Mouse (Mus musculus): ENCODE measurements around the gene Nmb. TPM values are rescaled to one million over a fixed set of nuclear protein-coding genes. Genes with fewer than 3 reads are reported as not detected.

The Nmb gene
- polyA plus RNA-seq, 2 experiments, result 1.3 to 1.9 TPM

- no peak overlapping the region for H3K27ac ChIP-seq
- H3K36me3 ChIP-seq (replicated peaks; ENCODE audit: control insufficient read depth, insufficient read depth, low read depth), result peaks cover 29% of the 10 kb centered on the region
- no peak overlapping the region for H3K4me2 ChIP-seq (ENCODE audit: low read depth)
- no peak for TF ChIP-seq CTCF (IDR thresholded peaks at IDR 0.05; ENCODE audit: low read depth)
- TF ChIP-seq EP300 (IDR thresholded peaks at IDR 0.05; ENCODE audit: low read depth), result no peak
- no peak overlapping the region for H3K9ac ChIP-seq (replicated peaks)
- DNase-seq (ENCODE audit: low read depth in 3 of 3, low spot score in 3 of 3) (no peak), ATAC-seq (ENCODE audit: insufficient read depth) (no peak)
- H3K4me1 ChIP-seq (replicated peaks; ENCODE audit: control insufficient read depth in 2 of 2, insufficient read depth in 2 of 2, low read length in 1 of 2), result peaks cover 0 to 2% of the 10 kb centered on the region in 2 experiments; a peak in 1 of 4 replicates
- H3K9me3 ChIP-seq (ENCODE audit: control insufficient read depth, low read length), result no peaks in the 10 kb centered on the region
- no peak overlapping the region for H3K4me3 ChIP-seq (ENCODE audit: insufficient read depth in 1 of 2, low read depth in 2 of 2, low read length in 2 of 2)
- 80% methylated on average over 8 of the region's 8 CpGs for WGBS (ENCODE audit: insufficient replicate concordance)
- no peaks in the 10 kb centered on the region for H3K27me3 ChIP-seq (ENCODE audit: control insufficient read depth, insufficient read depth, low read length)
Measured at GRCm38 (mm10) chr7:80931618-80932207, 26.8 kb upstream of the Nmb start.

DNA sequence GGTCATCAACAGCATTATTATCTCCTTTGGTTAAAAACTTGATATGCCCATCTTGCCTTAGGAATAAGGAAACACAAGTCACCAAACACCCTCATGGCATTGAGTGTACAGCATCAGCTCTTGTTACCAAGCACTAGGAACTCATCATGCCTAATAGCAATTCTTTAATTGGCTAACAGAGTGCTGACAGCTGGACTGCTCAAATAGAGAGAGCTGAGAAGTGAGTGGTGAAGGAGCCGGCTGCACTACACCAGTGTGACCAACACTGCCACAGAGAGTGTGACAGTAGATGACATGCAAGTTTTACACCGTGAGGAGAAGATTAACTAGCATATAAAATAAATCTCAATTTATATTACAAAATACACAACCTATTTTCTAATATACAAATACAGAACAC is 18.3 kb upstream of the Nmb start:
- Histone ChIP-seq H3K4me3 (ENCODE audit: insufficient read depth in 1 of 2, low read depth in 2 of 2, low read length in 2 of 2) (no peak overlapping the region), H3K4me2 (ENCODE audit: low read depth) (no peak overlapping the region), H3K27ac (no peak overlapping the region), H3K9me3 (ENCODE audit: control insufficient read depth, low read length) (no peaks in the 10 kb centered on the region), H3K36me3 (replicated peaks; ENCODE audit: control insufficient read depth, insufficient read depth, low read depth) (peaks cover 16% of the 10 kb centered on the region), H3K27me3 (ENCODE audit: control insufficient read depth, insufficient read depth, low read length) (no peaks in the 10 kb centered on the region), H3K9ac (replicated peaks) (no peak overlapping the region), H3K4me1 (replicated peaks; ENCODE audit: control insufficient read depth in 2 of 2, insufficient read depth in 2 of 2, low read length in 1 of 2) (peaks cover 4% of the 10 kb centered on the region in 2 experiments; a peak in 3 of 4 replicates)
- DNase-seq (ENCODE audit: low read depth in 3 of 3, low spot score in 3 of 3) (no peak), ATAC-seq (ENCODE audit: insufficient read depth) (no peak)
- 66% methylated on average over 2 of the region's 2 CpGs for WGBS (ENCODE audit: insufficient replicate concordance)
- no peak for TF ChIP-seq CTCF (IDR thresholded peaks at IDR 0.05; ENCODE audit: low read depth)
- TF ChIP-seq EP300 (IDR thresholded peaks at IDR 0.05; ENCODE audit: low read depth), result no peak

DNA sequence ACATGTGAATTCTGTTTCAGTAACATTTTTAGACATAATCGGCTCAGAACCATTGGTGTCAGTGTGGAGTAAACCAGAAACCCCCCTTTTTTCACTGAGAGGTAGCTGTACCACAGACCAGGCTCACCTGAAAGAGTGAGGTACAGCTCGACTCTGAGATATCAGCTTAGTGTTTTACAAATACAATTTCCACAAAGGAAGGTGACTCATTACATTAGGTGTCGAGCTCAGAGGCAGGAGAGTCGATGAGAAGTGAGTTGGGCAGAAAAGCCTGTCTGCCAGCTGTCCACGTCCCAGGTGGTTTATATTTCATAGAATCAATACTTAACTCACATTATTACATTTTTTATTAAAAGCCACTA is 14.8 kb upstream of the Nmb start:
- TF ChIP-seq CTCF (IDR thresholded peaks at IDR 0.05; ENCODE audit: low read depth), result no peak
- no peak for TF ChIP-seq EP300 (IDR thresholded peaks at IDR 0.05; ENCODE audit: low read depth)
- no peak overlapping the region for H3K9ac ChIP-seq (replicated peaks)
- no peak for ATAC-seq (ENCODE audit: insufficient read depth)
- H3K9me3 ChIP-seq (ENCODE audit: control insufficient read depth, low read length), result no peaks in the 10 kb centered on the region
- H3K4me2 ChIP-seq (ENCODE audit: low read depth), result no peak overlapping the region
- 60% methylated on average over 5 of the region's 5 CpGs for WGBS (ENCODE audit: insufficient replicate concordance)
- peaks cover 4% of the 10 kb centered on the region in 2 experiments; a peak in 3 of 4 replicates for H3K4me1 ChIP-seq (replicated peaks; ENCODE audit: control insufficient read depth in 2 of 2, insufficient read depth in 2 of 2, low read length in 1 of 2)
- peaks cover 23% of the 10 kb centered on the region for H3K36me3 ChIP-seq (replicated peaks; ENCODE audit: control insufficient read depth, insufficient read depth, low read depth)
- H3K27ac ChIP-seq, result no peak overlapping the region
- DNase-seq (ENCODE audit: low read depth in 3 of 3, low spot score in 3 of 3), result no peak
- H3K27me3 ChIP-seq (ENCODE audit: control insufficient read depth, insufficient read depth, low read length), result no peaks in the 10 kb centered on the region
- no peak overlapping the region for H3K4me3 ChIP-seq (ENCODE audit: insufficient read depth in 1 of 2, low read depth in 2 of 2, low read length in 2 of 2)

GRCm38 (mm10) chr7:80918982-80919646 is 14.2 kb upstream of the Nmb start:
- Histone ChIP-seq H3K27ac (no peak overlapping the region), H3K4me2 (ENCODE audit: low read depth) (no peak overlapping the region), H3K4me1 (replicated peaks; ENCODE audit: control insufficient read depth in 2 of 2, insufficient read depth in 2 of 2, low read length in 1 of 2) (peaks cover 4% of the 10 kb centered on the region in 2 experiments; a peak in 3 of 4 replicates), H3K9me3 (ENCODE audit: control insufficient read depth, low read length) (no peaks in the 10 kb centered on the region), H3K9ac (replicated peaks) (no peak overlapping the region), H3K36me3 (replicated peaks; ENCODE audit: control insufficient read depth, insufficient read depth, low read depth) (peaks cover 21% of the 10 kb centered on the region), H3K4me3 (ENCODE audit: insufficient read depth in 1 of 2, low read depth in 2 of 2, low read length in 2 of 2) (no peak overlapping the region), H3K27me3 (ENCODE audit: control insufficient read depth, insufficient read depth, low read length) (no peaks in the 10 kb centered on the region)
- ATAC-seq (ENCODE audit: insufficient read depth) (no peak), DNase-seq (ENCODE audit: low read depth in 3 of 3, low spot score in 3 of 3) (no peak)
- 21% methylated on average over 8 of the region's 8 CpGs for WGBS (ENCODE audit: insufficient replicate concordance)
- TF ChIP-seq EP300 (IDR thresholded peaks at IDR 0.05; ENCODE audit: low read depth) (no peak), CTCF (IDR thresholded peaks at IDR 0.05; ENCODE audit: low read depth) (no peak)

DNA sequence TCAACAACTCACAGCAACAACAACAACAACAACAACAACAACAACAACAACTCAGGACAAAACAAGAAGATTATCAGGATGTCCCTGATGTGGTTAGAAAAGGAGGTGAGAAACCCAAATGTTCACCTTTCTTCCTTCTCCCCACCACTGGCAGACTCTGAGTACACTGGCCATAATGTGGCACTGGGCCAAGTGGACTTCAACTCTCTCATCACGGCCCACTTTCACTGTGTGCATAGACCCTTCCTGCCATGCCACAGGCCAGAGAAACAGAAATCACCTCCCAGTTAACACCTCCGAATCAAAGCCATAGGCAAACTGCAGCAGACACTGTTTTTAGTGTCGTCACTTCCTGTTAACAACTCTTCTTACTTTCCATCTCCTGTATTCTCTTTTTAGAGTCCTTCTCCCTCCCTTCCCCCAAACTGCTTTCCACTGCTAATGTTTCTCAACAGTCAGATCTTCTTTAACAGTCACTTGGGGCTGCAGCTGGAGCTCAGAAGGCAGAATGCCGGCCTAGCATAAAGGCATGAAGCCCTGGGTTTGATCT is 13.1 kb upstream of the Nmb start:
- H3K4me3 ChIP-seq (ENCODE audit: insufficient read depth in 1 of 2, low read depth in 2 of 2, low read length in 2 of 2), result no peak overlapping the region
- TF ChIP-seq CTCF (IDR thresholded peaks at IDR 0.05; ENCODE audit: low read depth) (no peak), EP300 (IDR thresholded peaks at IDR 0.05; ENCODE audit: low read depth) (no peak)
- no peak for DNase-seq (ENCODE audit: low read depth in 3 of 3, low spot score in 3 of 3)
- 70% methylated on average over 4 of the region's 4 CpGs for WGBS (ENCODE audit: insufficient replicate concordance)
- ATAC-seq (ENCODE audit: insufficient read depth), result no peak
- H3K4me1 ChIP-seq (replicated peaks; ENCODE audit: control insufficient read depth in 2 of 2, insufficient read depth in 2 of 2, low read length in 1 of 2), result peaks cover 4% of the 10 kb centered on the region in 2 experiments; a peak in 3 of 4 replicates
- no peaks in the 10 kb centered on the region for H3K9me3 ChIP-seq (ENCODE audit: control insufficient read depth, low read length)
- no peak overlapping the region for H3K27ac ChIP-seq
- H3K36me3 ChIP-seq (replicated peaks; ENCODE audit: control insufficient read depth, insufficient read depth, low read depth), result peaks cover 24% of the 10 kb centered on the region
- H3K27me3 ChIP-seq (ENCODE audit: control insufficient read depth, insufficient read depth, low read length), result no peaks in the 10 kb centered on the region
- H3K4me2 ChIP-seq (ENCODE audit: low read depth), result no peak overlapping the region
- H3K9ac ChIP-seq (replicated peaks), result no peak overlapping the region
